Mouse (Mus musculus) G1E (cell line): Measurements from ENCODE around the gene Hsdl1.

Source experiments
- CTCF ChIP-seq: IDR thresholded peaks from 2 replicates; pipeline ENCODE4 v1.5.1; 2012; ENCODE audit warnings: low read depth, low read length, inconsistent platforms, mixed read lengths
- GATA1 ChIP-seq: IDR thresholded peaks from 2 replicates; pipeline ENCODE4 v1.6.1; 2012; ENCODE audit warnings: borderline replicate concordance, low read length, inconsistent platforms, mixed read lengths
- POLR2AphosphoS5 ChIP-seq: IDR thresholded peaks from 2 replicates; pipeline ENCODE4 v1.6.1; 2012; ENCODE audit warnings: low read depth, low read length, inconsistent platforms; ENCODE audit not compliant: insufficient replicate concordance
- TAL1 ChIP-seq: conservative IDR thresholded peaks from 2 replicates; pipeline ENCODE4 v1.6.1; 2012; ENCODE audit warnings: low read depth, low read length, inconsistent platforms, mixed read lengths

GRCm38 (mm10) chr8:119575366-119575726, 363 bp upstream of the Hsdl1 start:
- TF ChIP-seq CTCF: no peak
- no peak for TF ChIP-seq GATA1
- TF ChIP-seq TAL1: no peak
- TF ChIP-seq POLR2AphosphoS5: no peak
